Mouse (Mus musculus) midbrain, embryonic 12.5 days (tissue): ENCODE results near the gene Sypl2. TPM values are rescaled to one million over a fixed set of nuclear protein-coding genes. Genes with fewer than 3 reads are reported as not detected.

Experiments
- ATAC-seq: fragments of 200-750 bp; cut with Nextera tagmentation; 2 replicates; pipeline ENCODE4 v1.8.0; 2017; ENCODE audit warnings: low read depth, moderate TSS enrichment, moderate library complexity; ENCODE audit not compliant: low FRiP score
- H3K27ac ChIP-seq: fragments of 300-500 bp; sonication (generic); replicated peaks from 2 replicates; pipeline ENCODE4 v1.5.1; 2016; ENCODE audit warnings: mild to moderate bottlenecking
- H3K27me3 ChIP-seq: fragments of 300-500 bp; sonication (generic); 2 replicates; pipeline ENCODE4 v1.6.1; 2016; ENCODE audit warnings: mild to moderate bottlenecking
- H3K36me3 ChIP-seq: fragments of 300-500 bp; sonication (generic); 2 replicates; pipeline ENCODE4 v1.6.1; 2016
- H3K4me1 ChIP-seq: fragments of 300-500 bp; sonication (generic); 2 replicates; pipeline ENCODE4 v1.6.1; 2016
- H3K4me2 ChIP-seq: fragments of 300-500 bp; sonication (generic); replicated peaks from 2 replicates; pipeline ENCODE4 v1.6.1; 2016; ENCODE audit warnings: mild to moderate bottlenecking, moderate library complexity
- H3K4me3 ChIP-seq: fragments of 300-500 bp; sonication (generic); 2 replicates; pipeline ENCODE4 v1.5.1; 2016; ENCODE audit warnings: mild to moderate bottlenecking
- H3K9ac ChIP-seq: fragments of 300-500 bp; sonication (generic); replicated peaks from 2 replicates; pipeline ENCODE4 v1.6.1; 2016; ENCODE audit warnings: mild to moderate bottlenecking, moderate library complexity
- H3K9me3 ChIP-seq: fragments of 300-500 bp; sonication (generic); 2 replicates; pipeline ENCODE4 v1.6.1; 2016; ENCODE audit warnings: mild to moderate bottlenecking
- WGBS: fragments of 180-500 bp; shearing (Covaris S2); methylation state at CpG from one replicate; pipeline ENCODE4 v1.1.7; 2016; 5-methylcytosine and 5-hydroxymethylcytosine counted together
- polyA plus RNA-seq: library from polyadenylated mRNA; unstranded; fragments of >200 nt; fragmentation: Nextera tagmentation; extraction: Ambion mirVana; gene quantifications from 2 replicates; pipeline ENCODE4 v1.2.1, GENCODE M21; 2016

Gene Sypl2
- polyA plus RNA-seq, 1 experiment from 2014 or later: 2.0 TPM

- 88% methylated on average over 11 of the region's 11 CpGs for WGBS
- H3K9me3 ChIP-seq: no peaks in the 10 kb centered on the region
- H3K27ac ChIP-seq: no peak overlapping the region
- ATAC-seq: no peak
- H3K9ac ChIP-seq: no peak overlapping the region
- peaks cover 68% of the 10 kb centered on the region for H3K36me3 ChIP-seq
- no peak overlapping the region for H3K4me3 ChIP-seq
- peaks cover 35% of the 10 kb centered on the region for H3K4me1 ChIP-seq
- H3K27me3 ChIP-seq: no peaks in the 10 kb centered on the region
- H3K4me2 ChIP-seq: no peak overlapping the region
Measured at GRCm38 (mm10) chr3:108203621-108204325, 22.7 kb downstream of the Sypl2 start.

- 96% methylated on average over 13 of the region's 13 CpGs for WGBS
- Histone ChIP-seq H3K9me3 (no peaks in the 10 kb centered on the region), H3K27ac (no peak overlapping the region), H3K4me2 (no peak overlapping the region), H3K4me3 (no peak overlapping the region), H3K9ac (no peak overlapping the region; the same call in 1 of the 2 replicates), H3K27me3 (no peaks in the 10 kb centered on the region), H3K4me1 (peaks cover 29% of the 10 kb centered on the region), H3K36me3 (peaks cover 73% of the 10 kb centered on the region)
- ATAC-seq: no peak
Measured at GRCm38 (mm10) chr3:108203212-108203611, 23.2 kb downstream of the Sypl2 start.

DNA sequence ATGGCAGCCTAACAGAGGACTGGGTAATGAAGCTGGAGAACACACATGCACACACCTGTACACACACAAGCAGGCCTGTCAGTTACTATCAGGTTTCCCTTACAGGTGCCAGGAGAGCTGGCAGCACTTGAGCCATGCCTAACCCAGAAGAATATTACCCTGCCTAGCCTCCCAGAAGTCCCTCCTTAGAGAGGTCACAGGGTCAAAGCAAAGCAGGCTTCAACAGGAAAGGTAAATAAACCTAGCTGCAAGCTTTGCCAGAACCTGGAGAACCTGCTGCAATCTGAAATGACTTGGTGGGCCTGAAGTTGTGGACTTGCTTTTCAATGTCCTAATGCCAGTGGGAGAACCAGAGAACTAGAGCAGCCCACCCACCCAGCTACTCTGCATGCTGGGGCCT lies 23.9 kb downstream of the Sypl2 start:
- H3K27me3 ChIP-seq: no peaks in the 10 kb centered on the region

DNA sequence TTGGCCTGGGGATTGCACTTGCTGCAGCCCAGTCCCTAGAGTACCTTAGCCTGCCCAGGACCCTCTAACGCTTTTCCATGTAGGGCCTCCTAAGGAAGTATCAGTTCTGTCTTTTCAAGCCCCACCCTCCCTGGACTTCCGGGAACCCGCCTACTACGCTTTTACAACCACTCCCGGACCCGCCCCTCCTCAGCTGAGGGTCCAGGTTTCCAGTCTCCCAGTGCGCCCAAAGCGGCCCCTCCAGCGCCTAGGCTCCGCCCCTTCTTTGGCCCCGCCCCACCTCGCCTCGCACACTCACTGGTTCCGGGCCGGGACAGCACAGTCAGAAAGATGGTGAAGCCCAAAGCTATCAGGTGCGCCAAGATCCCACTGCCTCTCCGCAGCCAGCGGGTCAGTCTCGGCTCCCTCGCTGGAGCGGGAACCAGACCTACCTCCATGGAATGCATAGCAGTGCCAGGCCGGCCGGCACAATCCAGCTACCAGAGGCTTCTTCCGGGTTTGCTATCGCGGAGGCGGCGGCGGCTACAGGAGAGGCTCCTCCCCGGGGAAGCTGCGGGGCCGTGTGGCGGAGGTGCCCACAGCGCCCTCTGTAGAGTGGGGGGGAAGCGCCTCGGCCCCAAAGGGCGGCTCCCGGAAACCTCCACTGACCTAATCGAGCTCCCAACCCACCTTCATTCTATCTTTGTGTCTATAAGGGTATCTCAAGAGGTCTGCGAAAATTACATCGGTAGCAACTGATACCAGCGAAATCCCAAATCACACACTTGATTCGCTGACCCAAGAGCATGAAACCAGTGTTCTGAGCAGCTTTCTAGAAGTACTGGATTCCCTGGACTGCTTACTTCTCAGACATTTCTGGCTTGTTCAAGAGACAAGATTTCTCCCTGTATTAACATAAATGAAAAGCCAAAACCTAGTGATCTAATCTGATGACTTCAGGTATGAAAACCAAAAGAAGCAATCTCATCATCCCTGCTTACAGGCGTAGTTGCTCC lies 25.8 kb downstream of the Sypl2 start, which contains the start of gene Cyb561d1:
Cyb561d1 (minus strand) TSS at position 884 of the 995 bp plus-strand sequence.
- ATAC-seq: peak; percentile 90
- peaks cover 50% of the 10 kb centered on the region for H3K36me3 ChIP-seq
- H3K27me3 ChIP-seq: no peaks in the 10 kb centered on the region
- H3K4me1 ChIP-seq: peaks cover 46% of the 10 kb centered on the region
- WGBS: 4% methylated on average over 40 of the region's 44 CpGs
- no peaks in the 10 kb centered on the region for H3K9me3 ChIP-seq
- H3K4me3 ChIP-seq: peak within 1 kb of the TSS; percentile 62
- H3K9ac ChIP-seq: peak within 1 kb of the TSS; percentile 58
- H3K4me2 ChIP-seq: peak within 1 kb of the TSS; percentile 57
- peak within 1 kb of the TSS; percentile 87 for H3K27ac ChIP-seq

More for the DNA sequence above, 23.9 kb downstream of the Sypl2 start:
- Histone ChIP-seq H3K4me3 (no peak overlapping the region), H3K36me3 (peaks cover 68% of the 10 kb centered on the region), H3K27ac (no peak overlapping the region), H3K4me2 (no peak overlapping the region), H3K9ac (no peak overlapping the region), H3K4me1 (peaks cover 27% of the 10 kb centered on the region), H3K9me3 (no peaks in the 10 kb centered on the region)
- no peak for ATAC-seq

DNA sequence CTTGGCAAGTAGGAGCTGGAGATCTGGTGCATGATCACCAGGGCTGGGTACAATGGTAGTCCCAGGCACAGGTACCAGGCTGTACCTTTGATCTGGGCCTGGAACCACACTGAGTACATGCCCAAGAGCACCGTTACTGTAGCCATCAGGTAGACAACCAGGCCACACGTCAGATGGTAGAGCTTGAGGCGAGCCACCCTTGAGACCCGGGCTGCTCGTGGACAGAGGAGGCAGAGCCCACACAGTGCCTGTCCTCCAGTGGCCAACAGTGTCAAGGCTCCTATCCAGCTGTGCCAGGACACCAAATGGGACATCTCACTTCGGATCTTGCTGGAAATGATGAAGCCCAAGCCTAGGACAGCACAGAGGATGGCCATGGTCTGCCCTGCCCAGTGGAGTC lies 27.2 kb downstream of the Sypl2 start:
- 0 out of 2 replicates have a peak overlapping the region, but pooled peaks have one; percentile 0 for H3K27ac ChIP-seq

DNA sequence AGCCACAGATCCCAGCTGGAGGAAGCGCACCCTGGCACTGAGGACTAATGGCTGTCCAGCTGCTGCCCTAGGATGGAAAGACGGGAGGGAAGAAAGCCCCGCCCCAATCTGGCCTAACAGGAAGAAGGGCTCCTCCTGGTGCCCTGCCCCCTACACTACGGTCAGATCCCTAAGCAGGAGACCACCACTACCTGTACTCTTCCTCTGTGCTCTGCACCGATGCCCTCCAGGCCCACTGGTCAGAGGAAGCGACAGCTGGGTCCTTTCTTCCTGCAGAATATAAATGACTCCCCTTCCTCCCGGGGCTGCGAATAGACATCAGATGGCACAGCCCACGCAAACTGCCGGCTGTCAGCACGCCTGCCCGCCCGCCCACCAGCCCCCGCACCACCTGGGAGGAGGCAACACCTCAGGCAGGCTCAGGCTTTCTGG lies 29.4 kb downstream of the Sypl2 start:
- H3K9me3 ChIP-seq: no peaks in the 10 kb centered on the region
- peak overlapping the region; percentile 23 for H3K4me2 ChIP-seq
- no peak overlapping the region for H3K4me3 ChIP-seq
- H3K27me3 ChIP-seq: no peaks in the 10 kb centered on the region
- peaks cover 17% of the 10 kb centered on the region; the same call in 1 of the 2 replicates for H3K36me3 ChIP-seq
- H3K27ac ChIP-seq: peak overlapping the region; percentile 77
- WGBS: 25% methylated on average over 14 of the region's 14 CpGs
- peaks cover 47% of the 10 kb centered on the region for H3K4me1 ChIP-seq
- H3K9ac ChIP-seq: no peak overlapping the region
- peak; percentile 35; the same call in 1 of the 2 replicates for ATAC-seq

More for the DNA sequence above, 27.2 kb downstream of the Sypl2 start:
- H3K4me1 ChIP-seq: peaks cover 47% of the 10 kb centered on the region
- no peaks in the 10 kb centered on the region for H3K27me3 ChIP-seq
- peaks cover 36% of the 10 kb centered on the region for H3K36me3 ChIP-seq
- no peak overlapping the region for H3K9ac ChIP-seq
- H3K4me3 ChIP-seq: no peak overlapping the region
- H3K9me3 ChIP-seq: no peaks in the 10 kb centered on the region
- no peak for ATAC-seq
- H3K4me2 ChIP-seq: no peak overlapping the region
- WGBS: 94% methylated on average over 6 of the region's 6 CpGs

- H3K4me2 ChIP-seq: no peak overlapping the region
- H3K9ac ChIP-seq: no peak overlapping the region
- no peak overlapping the region for H3K4me3 ChIP-seq
- H3K4me1 ChIP-seq: peaks cover 38% of the 10 kb centered on the region
- ATAC-seq: no peak
- H3K27me3 ChIP-seq: no peaks in the 10 kb centered on the region
- WGBS: 82% methylated on average over 7 of the region's 7 CpGs
- peaks cover 14% of the 10 kb centered on the region; the same call in 1 of the 2 replicates for H3K36me3 ChIP-seq
- H3K27ac ChIP-seq: peak overlapping the region; percentile 77
- no peaks in the 10 kb centered on the region for H3K9me3 ChIP-seq
Measured at GRCm38 (mm10) chr3:108195941-108196590, 30.4 kb downstream of the Sypl2 start.

GRCm38 (mm10) chr3:108195287-108195686 lies 31.2 kb downstream of the Sypl2 start:
- no peaks in the 10 kb centered on the region for H3K27me3 ChIP-seq
- 85% methylated on average over 4 of the region's 4 CpGs for WGBS
- H3K9ac ChIP-seq: no peak overlapping the region
- no peak overlapping the region for H3K27ac ChIP-seq
- peaks cover 32% of the 10 kb centered on the region for H3K4me1 ChIP-seq
- no peak for ATAC-seq
- H3K9me3 ChIP-seq: no peaks in the 10 kb centered on the region
- H3K36me3 ChIP-seq: peaks cover 14% of the 10 kb centered on the region; the same call in 1 of the 2 replicates
- no peak overlapping the region for H3K4me2 ChIP-seq
- no peak overlapping the region for H3K4me3 ChIP-seq

DNA sequence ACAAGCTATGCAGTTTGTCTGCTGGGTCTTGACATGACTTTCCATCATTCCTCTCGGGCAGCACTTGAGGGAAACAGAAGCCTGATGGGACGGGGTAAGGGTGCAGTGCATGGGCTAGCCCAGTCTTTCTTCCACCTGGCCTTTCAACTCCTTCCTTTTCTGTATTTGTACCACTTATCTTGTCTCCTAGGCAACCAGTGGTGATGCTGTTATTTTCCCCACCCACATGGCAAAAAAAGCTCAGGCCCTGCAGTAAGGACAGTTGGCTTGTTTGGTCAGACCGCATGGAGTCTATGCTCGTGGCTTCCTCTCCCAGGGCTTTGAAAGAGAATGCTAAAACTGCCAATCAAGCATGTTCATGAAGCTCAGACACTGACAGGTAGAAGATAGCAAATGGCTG lies 32.8 kb downstream of the Sypl2 start:
- ATAC-seq: no peak

DNA sequence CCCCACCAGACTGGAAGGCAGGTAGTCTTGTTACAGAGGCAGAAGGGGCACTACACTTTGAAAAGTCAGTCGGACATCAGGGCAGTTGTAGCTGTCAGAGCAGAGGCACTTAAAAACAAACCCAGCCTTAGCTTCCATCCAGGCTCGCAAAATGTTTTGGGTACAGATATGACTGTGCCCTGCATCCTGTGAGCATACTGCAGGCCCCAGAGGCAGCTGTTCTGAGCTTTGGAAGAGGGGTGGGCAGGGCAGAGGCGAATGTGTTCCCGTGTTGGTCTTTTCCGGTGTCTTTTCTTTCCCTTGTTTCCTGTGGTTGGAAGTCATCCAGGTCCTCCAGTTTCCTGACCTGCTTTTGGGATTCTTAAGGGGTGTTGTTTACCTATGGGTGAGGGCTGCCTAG lies 36.6 kb downstream of the Sypl2 start:
- 74% methylated on average over 5 of the region's 5 CpGs for WGBS
- Histone ChIP-seq H3K36me3 (no peaks in the 10 kb centered on the region), H3K4me3 (no peak overlapping the region), H3K27ac (no peak overlapping the region), H3K4me2 (no peak overlapping the region), H3K4me1 (peaks cover 22% of the 10 kb centered on the region), H3K27me3 (peaks cover 15% of the 10 kb centered on the region), H3K9me3 (no peaks in the 10 kb centered on the region), H3K9ac (no peak overlapping the region)
- no peak for ATAC-seq

More for the DNA sequence above, 32.8 kb downstream of the Sypl2 start:
- Histone ChIP-seq H3K4me2 (no peak overlapping the region), H3K36me3 (peaks cover 7% of the 10 kb centered on the region; the same call in 1 of the 2 replicates), H3K27me3 (no peaks in the 10 kb centered on the region), H3K9ac (no peak overlapping the region), H3K9me3 (no peaks in the 10 kb centered on the region), H3K4me1 (peaks cover 28% of the 10 kb centered on the region), H3K27ac (no peak overlapping the region), H3K4me3 (no peak overlapping the region)
- 82% methylated on average over 4 of the region's 4 CpGs for WGBS

DNA sequence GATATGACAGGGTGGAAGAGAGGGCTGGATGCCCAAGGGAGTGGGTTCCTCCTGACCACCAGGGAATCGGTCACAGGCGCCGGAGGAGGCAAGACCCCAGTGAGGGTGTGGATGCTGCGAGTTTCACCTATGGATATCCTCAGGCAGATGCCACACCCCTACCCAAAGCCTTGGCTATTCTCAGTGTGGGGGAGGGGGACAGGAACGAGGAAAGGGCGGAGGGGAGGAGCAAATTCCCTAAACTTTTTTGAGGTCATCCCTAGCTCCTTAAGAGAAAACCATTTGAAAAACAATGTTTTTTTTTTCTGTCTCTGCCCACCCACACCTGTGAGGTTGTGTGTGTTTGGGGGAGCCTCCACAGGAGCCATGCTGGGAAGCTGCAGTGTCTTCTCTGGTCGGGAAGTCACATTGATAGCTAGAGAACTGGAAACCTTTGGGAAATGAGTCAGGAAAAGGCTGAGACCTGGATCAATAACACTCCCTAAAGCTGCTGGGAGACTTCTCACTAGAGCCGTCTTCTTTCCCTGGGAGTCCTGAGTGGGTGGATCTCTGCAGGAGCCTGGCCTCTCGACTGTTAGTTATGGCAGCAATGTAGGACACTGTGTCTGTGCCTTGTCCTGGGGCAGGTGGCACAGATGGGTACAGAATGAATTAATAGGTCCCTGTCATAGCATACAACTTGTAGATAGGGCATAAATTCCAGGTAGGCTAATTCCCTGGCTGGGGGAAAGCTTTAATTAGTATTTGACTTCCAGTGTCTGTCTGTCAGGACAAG lies 37.5 kb downstream of the Sypl2 start:
- Histone ChIP-seq H3K9ac (no peak overlapping the region; the same call in 1 of the 2 replicates), H3K36me3 (no peaks in the 10 kb centered on the region), H3K27ac (no peak overlapping the region), H3K4me3 (no peak overlapping the region), H3K4me1 (peaks cover 22% of the 10 kb centered on the region), H3K27me3 (peaks cover 19% of the 10 kb centered on the region), H3K9me3 (no peaks in the 10 kb centered on the region), H3K4me2 (no peak overlapping the region)
- 68% methylated on average over 9 of the region's 9 CpGs for WGBS
- no peak for ATAC-seq
